Mouse (Mus musculus) testis, adult 2 months (tissue): ENCODE measurements at regions not wholly inside any gene's neighbourhood (a gene's known extent, or its start where the extent isn't known, plus 50 kb on each side); places are given as distances from the start of the nearest gene placed in this dataset.

Experiments used
- H3K27ac ChIP-seq: fragments of 200-500 bp; 2 replicates; pipeline ENCODE4 v1.5.1; 2012; ENCODE audit warnings: low read depth, low read length; ENCODE audit not compliant: control insufficient read depth, insufficient read depth
- H3K27me3 ChIP-seq: fragments of 200-500 bp; 2 replicates; pipeline ENCODE4 v1.6.1; 2012; ENCODE audit warnings: mild to moderate bottlenecking, low read length, moderate library complexity; ENCODE audit not compliant: control insufficient read depth, insufficient read depth
- H3K36me3 ChIP-seq: fragments of 200-500 bp; 2 replicates; pipeline ENCODE4 v1.6.1; 2012; ENCODE audit warnings: mild to moderate bottlenecking, low read length; ENCODE audit not compliant: control insufficient read depth, insufficient read depth
- H3K4me1 ChIP-seq: fragments of 200-500 bp; 2 replicates; pipeline ENCODE4 v1.6.1; 2012; ENCODE audit warnings: low read length; ENCODE audit not compliant: control insufficient read depth, insufficient read depth
- H3K4me3 ChIP-seq: fragments of 200-500 bp; 2 replicates; pipeline ENCODE4 v1.5.1; 2012; ENCODE audit warnings: low read depth, mild to moderate bottlenecking, low read length, moderate library complexity, mixed read lengths; ENCODE audit not compliant: control insufficient read depth
- CTCF ChIP-seq: fragments of 200-500 bp; IDR thresholded peaks from 2 replicates; pipeline ENCODE4 v1.5.1; 2012; ENCODE audit warnings: low read depth, mild to moderate bottlenecking, inconsistent platforms, low read length, moderate library complexity; ENCODE audit not compliant: control insufficient read depth, insufficient read depth, insufficient replicate concordance
- POLR2A ChIP-seq: fragments of 200-500 bp; IDR thresholded peaks from 2 replicates; pipeline ENCODE4 v1.6.1; 2012; ENCODE audit warnings: low read depth, mild to moderate bottlenecking, inconsistent platforms, low read length, moderate library complexity; ENCODE audit not compliant: control insufficient read depth

DNA sequence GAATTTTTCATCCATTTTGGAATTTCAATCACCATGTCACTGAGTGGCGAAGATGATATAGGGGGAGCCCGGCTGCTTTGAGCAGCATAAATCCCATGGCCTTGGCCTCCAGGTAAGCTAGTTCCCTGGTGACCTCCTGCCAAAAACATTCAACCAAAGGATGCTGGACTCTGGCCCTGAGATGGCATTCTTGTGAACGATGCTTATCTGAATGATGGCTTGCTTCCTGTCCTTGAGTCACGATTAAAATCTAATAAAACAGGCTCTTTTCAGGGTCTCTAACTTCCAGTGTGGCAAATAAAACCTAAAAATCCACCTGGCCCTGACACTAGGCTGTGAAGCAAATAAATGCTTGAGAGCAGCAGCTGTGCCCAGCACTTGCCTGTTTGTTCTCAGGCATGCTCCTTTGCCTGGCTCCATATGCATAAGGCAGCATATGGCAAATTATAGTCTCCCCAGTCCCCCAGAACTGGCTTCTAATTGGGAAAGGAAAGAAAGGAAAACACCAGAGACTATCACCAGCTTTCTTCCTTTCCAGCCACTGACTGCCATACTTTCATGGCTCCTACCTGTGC is 193.7 kb downstream of the Gm826 start:
- no peak for TF ChIP-seq CTCF
- TF ChIP-seq POLR2A = no peak
- H3K36me3 ChIP-seq = no peaks in the 10 kb centered on the region
- H3K4me3 ChIP-seq = no peak overlapping the region
- H3K27ac ChIP-seq = no peak overlapping the region
- H3K27me3 ChIP-seq = no peaks in the 10 kb centered on the region
- H3K4me1 ChIP-seq = no peaks in the 10 kb centered on the region

GRCm38 (mm10) chr2:160138091-160138490 is 195.9 kb downstream of the Gm826 start:
- H3K36me3 ChIP-seq = no peaks in the 10 kb centered on the region
- no peak for TF ChIP-seq POLR2A
- TF ChIP-seq CTCF = no peak
- no peaks in the 10 kb centered on the region for H3K27me3 ChIP-seq
- H3K4me3 ChIP-seq = no peak overlapping the region
- no peak overlapping the region for H3K27ac ChIP-seq
- no peaks in the 10 kb centered on the region for H3K4me1 ChIP-seq

DNA sequence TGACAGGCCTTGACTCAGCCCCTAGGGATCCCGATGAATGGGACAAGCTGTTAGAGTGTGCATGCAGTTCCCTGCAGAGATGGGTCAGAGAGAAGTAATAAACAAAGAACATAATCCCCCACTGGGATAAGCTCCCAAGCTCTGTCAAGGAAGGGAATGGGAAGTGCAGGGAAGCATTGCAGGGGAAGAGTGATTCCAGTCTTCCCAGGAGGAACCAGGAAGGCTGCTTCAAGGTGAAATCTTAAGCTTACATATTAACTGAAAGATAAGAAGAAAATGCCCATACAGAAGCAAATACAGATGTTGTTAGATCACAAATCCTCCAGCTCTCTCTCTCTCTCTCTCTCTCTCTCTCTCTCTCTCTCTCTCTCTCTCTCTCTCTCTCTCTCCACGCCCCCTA is 202.2 kb downstream of the Gm826 start:
- Histone ChIP-seq H3K27ac (no peak overlapping the region), H3K36me3 (no peaks in the 10 kb centered on the region), H3K4me3 (no peak overlapping the region), H3K27me3 (no peaks in the 10 kb centered on the region), H3K4me1 (no peaks in the 10 kb centered on the region)
- TF ChIP-seq CTCF (no peak), POLR2A (no peak)

DNA sequence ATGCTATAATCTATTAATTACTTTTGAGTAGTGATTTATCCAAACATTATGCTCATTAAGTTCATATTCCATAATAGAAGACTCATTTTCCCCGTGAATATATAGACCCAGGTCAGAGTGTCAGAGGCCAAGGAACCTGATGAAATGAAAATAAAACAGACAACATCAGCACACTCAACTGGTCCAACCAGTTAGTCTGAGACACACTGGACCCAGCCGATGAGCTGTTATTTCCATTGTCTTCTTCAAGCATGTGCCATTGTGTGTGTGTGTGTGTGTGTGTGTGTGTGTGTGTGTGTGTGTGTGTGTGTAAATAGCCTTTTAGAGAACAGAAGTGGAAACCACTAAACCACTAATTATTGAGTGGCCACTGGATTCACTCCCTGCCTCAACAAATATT is 202.6 kb downstream of the Gm826 start:
- Histone ChIP-seq H3K27ac (no peak overlapping the region), H3K27me3 (no peaks in the 10 kb centered on the region), H3K4me1 (no peaks in the 10 kb centered on the region), H3K36me3 (no peaks in the 10 kb centered on the region), H3K4me3 (no peak overlapping the region)
- no peak for TF ChIP-seq POLR2A
- TF ChIP-seq CTCF = no peak

DNA sequence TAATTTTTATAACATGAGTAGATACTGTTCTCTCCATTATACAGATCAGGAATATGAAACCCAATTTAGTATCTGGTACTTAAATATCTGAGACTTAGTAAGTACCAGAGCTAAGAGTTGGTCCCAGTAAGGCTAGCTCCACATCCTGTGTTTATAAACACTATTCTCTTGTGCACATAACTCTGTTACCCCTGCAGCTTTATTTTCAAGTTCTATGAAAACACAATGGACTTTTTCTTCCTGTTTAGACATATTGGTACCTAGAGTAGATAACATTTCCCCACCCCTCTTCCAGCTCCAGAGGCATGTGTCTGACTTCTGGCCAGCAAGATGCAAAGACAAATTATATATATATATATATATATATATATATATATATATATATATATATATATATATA is 216.8 kb downstream of the Gm826 start:
- no peaks in the 10 kb centered on the region for H3K27me3 ChIP-seq
- no peak overlapping the region for H3K4me3 ChIP-seq
- no peaks in the 10 kb centered on the region for H3K36me3 ChIP-seq
- H3K27ac ChIP-seq = no peak overlapping the region
- H3K4me1 ChIP-seq = no peaks in the 10 kb centered on the region
- TF ChIP-seq CTCF = no peak

- TF ChIP-seq CTCF = no peak
- TF ChIP-seq POLR2A = no peak
- no peak overlapping the region for H3K27ac ChIP-seq
These were observed 222.7 kb downstream of the Gm826 start for GRCm38 (mm10) chr2:160111176-160111692.

DNA sequence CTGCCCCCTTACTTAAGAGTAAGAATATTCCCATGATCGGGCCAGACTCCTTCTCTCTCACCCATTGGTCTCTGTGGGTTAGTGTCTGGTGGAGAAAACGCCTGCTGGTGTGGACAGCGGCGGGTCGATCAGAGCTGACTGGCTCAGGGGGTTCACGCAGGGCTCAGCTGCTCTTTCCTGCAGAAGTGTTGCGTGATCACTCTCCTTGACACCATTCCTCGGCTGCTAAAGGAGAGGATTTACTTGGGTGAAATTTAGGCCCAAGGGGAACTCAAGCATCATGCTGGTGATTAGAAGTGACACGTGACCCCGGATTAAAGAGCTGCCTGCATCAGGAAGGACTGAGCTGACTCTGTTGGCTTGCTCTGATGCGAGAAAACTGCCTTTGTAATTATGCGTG is 240.9 kb downstream of the Gm826 start:
- no peaks in the 10 kb centered on the region for H3K27me3 ChIP-seq
- no peak overlapping the region for H3K4me3 ChIP-seq
- H3K36me3 ChIP-seq = no peaks in the 10 kb centered on the region
- no peak overlapping the region for H3K27ac ChIP-seq
- H3K4me1 ChIP-seq = no peaks in the 10 kb centered on the region
- TF ChIP-seq CTCF = no peak
- TF ChIP-seq POLR2A = no peak

More at GRCm38 (mm10) chr2:160111176-160111692, 222.7 kb downstream of the Gm826 start:
- H3K4me3 ChIP-seq = no peak overlapping the region
- no peaks in the 10 kb centered on the region for H3K36me3 ChIP-seq
- no peaks in the 10 kb centered on the region for H3K27me3 ChIP-seq
- H3K4me1 ChIP-seq = no peaks in the 10 kb centered on the region

DNA sequence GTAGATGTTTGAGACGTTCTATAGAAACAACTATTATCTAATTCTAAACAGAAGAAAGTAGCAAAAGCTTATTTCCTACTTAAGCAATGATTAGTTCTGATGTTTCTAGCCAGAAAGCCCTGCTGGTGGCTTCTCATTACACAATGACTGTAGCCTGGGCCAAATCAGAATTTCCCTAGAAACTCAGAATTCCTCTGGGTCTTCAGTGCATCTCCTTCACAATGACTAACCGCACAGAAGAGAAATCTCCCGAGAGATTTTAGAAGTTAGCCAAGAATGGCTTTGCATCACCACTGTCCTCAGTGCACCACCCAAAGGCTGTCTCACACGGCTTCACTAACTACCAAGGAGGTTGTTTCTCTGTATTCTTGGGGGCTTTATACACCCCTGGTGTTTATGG is 248.0 kb downstream of the Gm826 start:
- no peaks in the 10 kb centered on the region for H3K4me1 ChIP-seq

More for the DNA sequence above, 248.0 kb downstream of the Gm826 start:
- TF ChIP-seq CTCF (no peak), POLR2A (no peak)
- H3K27ac ChIP-seq = no peak overlapping the region
- no peaks in the 10 kb centered on the region for H3K36me3 ChIP-seq
- H3K27me3 ChIP-seq = no peaks in the 10 kb centered on the region
- no peak overlapping the region for H3K4me3 ChIP-seq
